Mouse (Mus musculus) CD8-positive naive resting alpha-beta T cell, adult 2 months (primary cell): Measurements from ENCODE around the gene Gm43738.
A peak's percentile ranks its signal among the peaks of the same experiment; 100 is the strongest.
"Not testable (repeated sequence)": the region's sequence is repeated elsewhere in the genome, so short reads cannot be mapped to it uniquely, and the experiment has no call there.

ENCODE experiments used
- DNase-seq, 2 experiments: peaks; one replicate each; pipeline ENCODE4 v3.0.0; 2022; ENCODE audit warnings: low read depth in 2 of 2, low spot score in 2 of 2

Gm43738 gene

GRCm38 (mm10) chr3:89102495-89103290 lies 1.8 kb upstream of the Gm43738 start:
- DNase-seq: no peak

GRCm38 (mm10) chr3:89101812-89102494 lies 1.1 kb upstream of the Gm43738 start, which contains the start of gene Fdps:
Gene Fdps, minus strand, starts transcription at chr3:89101959.
- DNase-seq: peak; percentile 88 to 90

- DNase-seq: no peak
Observed at GRCm38 (mm10) chr3:89101459-89101811, 536 bp upstream of the Gm43738 start.

- DNase-seq: no peak
Observed at GRCm38 (mm10) chr3:89094021-89094420, 6.9 kb downstream of the Gm43738 start.

GRCm38 (mm10) chr3:89093175-89093574 lies 7.7 kb downstream of the Gm43738 start, which contains the start of gene Rusc1:
Gene Rusc1, minus strand, starts transcription at chr3:89093311.
- DNase-seq: peak in 1 of 2 experiments; percentile 50

- DNase-seq: no peak
Observed at GRCm38 (mm10) chr3:89092509-89093090, 8.3 kb downstream of the Gm43738 start.

- no peak for DNase-seq
Observed at GRCm38 (mm10) chr3:89091811-89092508, 8.9 kb downstream of the Gm43738 start.

GRCm38 (mm10) chr3:89090694-89091655 lies 9.9 kb downstream of the Gm43738 start:
- DNase-seq: peak; percentile 68 to 74

- DNase-seq: peak; percentile 77 to 85
Observed at GRCm38 (mm10) chr3:89089882-89090591, 10.9 kb downstream of the Gm43738 start.

- no peak for DNase-seq
Observed at GRCm38 (mm10) chr3:89088974-89089373, 11.9 kb downstream of the Gm43738 start.

GRCm38 (mm10) chr3:89087338-89088110 lies 13.4 kb downstream of the Gm43738 start:
- DNase-seq: peak; percentile 88 to 92

- no peak for DNase-seq
Observed at GRCm38 (mm10) chr3:89084654-89085190, 16.2 kb downstream of the Gm43738 start.

GRCm38 (mm10) chr3:89084133-89084532 lies 16.8 kb downstream of the Gm43738 start:
- DNase-seq: no peak

- not testable (repeated sequence) for DNase-seq
Observed at GRCm38 (mm10) chr3:89082287-89082686, 18.6 kb downstream of the Gm43738 start.

- no peak for DNase-seq
Observed at GRCm38 (mm10) chr3:89077383-89077782, 23.5 kb downstream of the Gm43738 start.

GRCm38 (mm10) chr3:89067265-89067664 lies 33.6 kb downstream of the Gm43738 start:
- DNase-seq: no peak

GRCm38 (mm10) chr3:89061696-89062095 lies 39.2 kb downstream of the Gm43738 start:
- DNase-seq: no peak

- peak; percentile 12 to 23 for DNase-seq
Observed at GRCm38 (mm10) chr3:89058783-89059182, 42.1 kb downstream of the Gm43738 start.
